Mouse (Mus musculus) midbrain, embryonic 10.5 days (tissue): ENCODE measurements around the gene Akap13. TPM values are rescaled to one million over a fixed set of nuclear protein-coding genes. Genes with fewer than 3 reads are reported as not detected.

Experiments
- DNase-seq: peaks from one replicate; pipeline ENCODE4 v3.0.0-alpha.2; 2017; ENCODE audit warnings: low spot score
- H3K27ac ChIP-seq: fragments of 300-500 bp; sonication (generic); replicated peaks from 2 replicates; pipeline ENCODE4 v1.5.1; 2016; ENCODE audit warnings: mild to moderate bottlenecking
- H3K27me3 ChIP-seq: fragments of 300-500 bp; sonication (generic); 2 replicates; pipeline ENCODE4 v1.6.1; 2016; ENCODE audit warnings: low read depth, mild to moderate bottlenecking; ENCODE audit not compliant: poor library complexity, severe bottlenecking
- H3K36me3 ChIP-seq: fragments of 300-500 bp; sonication (generic); 2 replicates; pipeline ENCODE4 v1.6.1; 2016; ENCODE audit warnings: mild to moderate bottlenecking, moderate library complexity
- H3K4me1 ChIP-seq: fragments of 300-500 bp; sonication (generic); 2 replicates; pipeline ENCODE4 v1.6.1; 2016
- H3K4me3 ChIP-seq: fragments of 300-500 bp; sonication (generic); 2 replicates; pipeline ENCODE4 v1.5.1; 2016; ENCODE audit warnings: mild to moderate bottlenecking, moderate library complexity
- H3K9me3 ChIP-seq: fragments of 300-500 bp; sonication (generic); replicated peaks from 2 replicates; pipeline ENCODE4 v1.6.1; 2016; ENCODE audit warnings: mild to moderate bottlenecking
- WGBS: fragments of 180-500 bp; shearing (Covaris S2); methylation state at CpG from one replicate; pipeline ENCODE4 v1.1.7; 2016; 5-methylcytosine and 5-hydroxymethylcytosine counted together
- polyA plus RNA-seq: library from polyadenylated mRNA; unstranded; fragments of >200 nt; fragmentation: Nextera tagmentation; extraction: Ambion mirVana; gene quantifications from 2 replicates; pipeline ENCODE4 v1.2.1, GENCODE M21; 2016

Akap13 gene
- 28.7 and 29.0 TPM in 2 replicates for polyA plus RNA-seq

DNA sequence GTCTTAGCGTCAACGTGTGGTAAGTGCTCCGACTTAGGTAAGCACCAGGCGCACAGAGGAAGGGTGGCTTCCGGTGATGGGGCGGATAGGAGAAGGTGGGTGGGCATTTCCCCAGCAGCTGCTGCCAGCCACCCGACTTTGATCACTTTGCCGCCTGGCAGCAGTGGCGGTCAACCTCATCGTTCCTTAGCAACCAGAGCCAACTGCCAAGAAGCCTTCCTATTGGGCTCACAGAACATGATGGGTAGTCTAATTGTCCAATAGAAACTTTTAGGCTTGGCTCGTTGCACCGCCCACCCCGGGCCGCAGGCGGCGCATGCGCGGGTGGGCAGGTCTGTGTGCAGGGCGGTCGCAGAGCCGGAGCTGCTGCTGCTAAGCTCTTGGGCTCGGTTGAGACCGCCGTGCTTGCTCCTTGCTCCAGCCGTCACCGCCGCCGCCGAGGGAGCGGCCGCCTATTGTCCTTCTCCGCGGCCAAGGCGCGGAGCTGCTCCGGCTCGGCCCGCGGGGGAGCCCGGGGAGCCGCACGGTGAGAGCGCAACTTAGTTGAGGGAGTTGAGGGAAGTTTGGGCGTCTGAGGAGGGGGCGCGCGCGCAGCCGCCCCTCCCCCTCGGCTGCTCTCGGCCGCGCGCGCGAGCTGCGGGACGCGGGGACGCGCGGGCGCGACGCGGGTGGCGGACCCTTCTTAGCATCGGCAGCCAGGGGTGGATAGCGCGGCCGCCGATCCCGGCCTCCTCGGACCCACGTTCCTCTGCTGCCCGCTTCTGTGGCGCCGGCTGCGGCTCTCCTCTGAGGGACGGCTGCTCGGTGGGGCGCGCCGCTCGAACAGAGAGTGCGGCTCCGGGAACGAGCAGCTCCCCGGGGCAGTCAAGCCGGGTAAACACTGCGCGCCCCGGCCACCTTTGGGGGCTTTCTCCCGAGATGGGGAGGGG is at the start of gene Akap13:
Gene Akap13, plus strand, starts transcription at position 312 of the 929 bp plus-strand sequence.
- H3K36me3 ChIP-seq, result no peaks in the 10 kb centered on the region
- peak within 1 kb of the TSS; percentile 92 for H3K4me3 ChIP-seq
- peak; percentile 97 for DNase-seq
- WGBS, result under 1% methylated on average over 89 of the region's 94 CpGs
- peak within 1 kb of the TSS; percentile 98 for H3K27ac ChIP-seq
- H3K27me3 ChIP-seq, result no peaks in the 10 kb centered on the region
- no peaks in the 10 kb centered on the region; the same call in 1 of the 2 replicates for H3K9me3 ChIP-seq
- peaks cover 21% of the 10 kb centered on the region for H3K4me1 ChIP-seq

DNA sequence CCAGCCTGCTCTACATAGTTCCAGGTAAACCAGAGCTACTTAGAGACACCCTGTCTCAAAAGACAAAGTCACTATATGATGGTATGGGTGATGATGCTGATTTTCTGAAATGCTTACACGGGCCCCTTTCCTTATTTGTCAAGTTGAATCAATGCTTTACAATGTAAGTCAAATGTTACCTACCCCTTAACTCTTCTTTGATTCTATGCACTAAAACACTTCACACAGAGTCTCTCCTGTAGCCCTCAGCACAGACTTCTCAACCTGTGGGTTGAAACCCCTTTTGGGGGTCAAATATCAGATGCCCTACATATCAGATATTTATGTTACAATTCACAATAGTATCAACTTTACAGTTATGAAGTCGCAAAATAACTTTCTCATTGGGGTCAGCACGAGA is 44.7 kb upstream of the Akap13 start:
- no peaks in the 10 kb centered on the region for H3K9me3 ChIP-seq
- WGBS, result 94% methylated on average over 3 of the region's 3 CpGs
- no peaks in the 10 kb centered on the region for H3K36me3 ChIP-seq
- H3K27me3 ChIP-seq, result no peaks in the 10 kb centered on the region; the same call in 1 of the 2 replicates
- no peak for DNase-seq
- no peak overlapping the region for H3K27ac ChIP-seq
- peaks cover 14% of the 10 kb centered on the region for H3K4me1 ChIP-seq
- no peak overlapping the region for H3K4me3 ChIP-seq

DNA sequence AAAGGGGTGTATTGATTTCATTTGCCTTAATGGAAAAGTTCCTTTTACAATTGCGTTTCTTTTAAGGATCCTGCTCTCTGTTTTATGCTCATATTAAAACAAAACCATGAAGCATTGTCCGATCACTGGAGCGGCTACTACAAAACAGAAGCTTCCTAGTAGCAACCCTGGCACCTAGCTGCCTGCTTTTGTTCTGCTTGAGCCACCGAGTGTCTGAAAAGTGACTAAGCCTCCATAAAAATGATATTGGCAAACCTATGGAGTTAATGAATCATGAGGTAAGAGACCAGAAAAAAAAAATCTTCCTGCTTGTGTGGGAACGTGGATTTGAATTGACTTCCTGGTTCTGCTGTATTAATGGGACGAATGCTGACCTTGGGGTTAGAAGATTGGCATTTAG is 44.1 kb upstream of the Akap13 start:
- WGBS, result 81% methylated on average over 6 of the region's 6 CpGs
- Histone ChIP-seq H3K4me3 (no peak overlapping the region), H3K9me3 (no peaks in the 10 kb centered on the region), H3K27me3 (no peaks in the 10 kb centered on the region; the same call in 1 of the 2 replicates), H3K4me1 (peaks cover 15% of the 10 kb centered on the region), H3K27ac (no peak overlapping the region), H3K36me3 (no peaks in the 10 kb centered on the region)
- DNase-seq, result no peak

DNA sequence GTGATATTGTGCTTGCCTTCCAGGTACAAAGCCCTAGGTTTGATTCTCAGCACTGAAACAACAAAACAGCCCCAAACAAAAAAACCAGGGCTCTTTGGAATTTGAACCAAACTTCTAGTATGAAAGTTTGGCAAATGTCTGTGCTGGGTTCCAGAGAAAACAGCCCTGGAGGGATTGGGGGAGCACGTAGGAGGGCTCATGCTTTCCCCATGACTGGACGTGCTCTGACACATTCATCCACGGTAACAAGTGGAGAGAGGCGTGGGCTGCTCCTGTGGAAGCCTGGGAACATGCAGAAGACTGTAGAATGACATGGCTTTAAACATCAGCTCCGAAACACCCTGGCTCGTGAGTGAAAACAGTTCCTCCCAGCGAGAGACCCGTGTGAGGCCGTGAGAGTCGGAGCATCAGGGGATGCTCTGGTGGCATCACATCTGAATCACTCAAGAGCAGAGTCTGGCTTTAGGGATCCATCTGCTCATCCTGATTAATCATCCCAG is 43.3 kb upstream of the Akap13 start:
- Histone ChIP-seq H3K4me1 (peaks cover 15% of the 10 kb centered on the region), H3K9me3 (no peaks in the 10 kb centered on the region), H3K36me3 (no peaks in the 10 kb centered on the region), H3K27ac (no peak overlapping the region), H3K4me3 (no peak overlapping the region), H3K27me3 (no peaks in the 10 kb centered on the region; the same call in 1 of the 2 replicates)
- 90% methylated on average over 10 of the region's 10 CpGs for WGBS
- DNase-seq, result no peak

DNA sequence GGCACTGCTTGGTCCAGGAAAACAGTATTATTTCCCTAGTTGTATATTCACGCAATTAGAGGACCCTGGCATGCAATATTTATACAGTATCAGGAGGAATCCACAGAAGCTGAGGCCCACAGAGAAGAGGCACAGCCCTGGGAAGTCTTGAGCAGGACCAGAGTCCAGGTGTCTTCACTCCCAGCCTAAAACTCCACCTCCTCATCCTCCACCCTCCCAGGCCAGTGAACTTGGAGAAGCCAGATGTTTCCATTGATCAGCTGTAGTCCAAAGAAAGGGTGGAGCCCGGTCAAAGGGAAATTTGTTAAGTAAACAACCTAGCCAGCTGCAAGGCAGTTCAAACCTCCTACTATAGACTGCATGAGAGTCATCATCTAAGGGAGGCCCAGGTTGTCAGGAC is 42.8 kb upstream of the Akap13 start:
- 83% methylated on average over 2 of the region's 2 CpGs for WGBS
- H3K27me3 ChIP-seq, result no peaks in the 10 kb centered on the region; the same call in 1 of the 2 replicates
- DNase-seq, result no peak
- H3K36me3 ChIP-seq, result no peaks in the 10 kb centered on the region
- peaks cover 15% of the 10 kb centered on the region for H3K4me1 ChIP-seq
- H3K4me3 ChIP-seq, result no peak overlapping the region
- no peak overlapping the region for H3K27ac ChIP-seq
- no peaks in the 10 kb centered on the region for H3K9me3 ChIP-seq

DNA sequence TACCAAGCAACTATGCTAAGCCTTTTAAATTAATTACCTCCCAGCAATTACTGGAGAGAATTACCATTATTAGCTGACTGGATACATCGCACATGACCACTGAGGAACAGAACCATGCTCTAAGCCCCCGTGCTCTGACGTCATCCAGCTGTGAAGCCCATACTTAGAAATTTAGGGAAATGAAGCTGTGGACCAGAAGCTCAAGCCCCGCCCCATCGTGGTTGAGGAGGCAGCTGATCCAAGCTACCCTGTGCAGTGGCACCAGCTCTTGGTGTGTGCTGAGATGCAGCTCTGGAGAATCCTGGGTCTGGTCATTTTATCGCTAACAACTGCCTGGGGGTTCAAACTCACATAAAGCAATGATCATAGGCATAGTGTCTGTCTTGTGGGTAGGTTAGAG is 41.4 kb upstream of the Akap13 start:
- H3K27me3 ChIP-seq, result no peaks in the 10 kb centered on the region; the same call in 1 of the 2 replicates
- peaks cover 15% of the 10 kb centered on the region for H3K4me1 ChIP-seq
- no peaks in the 10 kb centered on the region for H3K9me3 ChIP-seq
- H3K36me3 ChIP-seq, result no peaks in the 10 kb centered on the region
- H3K27ac ChIP-seq, result no peak overlapping the region
- no peak for DNase-seq
- H3K4me3 ChIP-seq, result no peak overlapping the region
- 48% methylated on average over 6 of the region's 6 CpGs for WGBS

DNA sequence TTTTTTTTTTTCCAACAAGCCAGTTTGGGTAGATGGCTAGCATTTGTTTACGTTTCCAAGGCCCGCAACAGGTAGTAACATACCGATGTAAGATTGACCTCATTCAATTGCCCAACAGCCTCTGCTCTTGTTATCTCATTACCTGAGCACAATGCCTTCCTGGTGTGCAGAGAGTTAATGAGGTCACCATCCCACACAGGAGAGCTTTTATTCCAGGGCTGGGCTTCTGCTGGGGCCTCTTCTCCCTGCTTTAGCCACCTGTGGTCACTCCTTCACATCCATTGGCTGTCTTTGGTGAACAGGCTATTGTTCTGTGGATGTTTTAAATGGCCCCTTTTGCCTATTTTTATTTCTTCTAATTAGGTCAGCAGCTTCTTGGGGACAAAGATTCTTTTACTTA is 41.0 kb upstream of the Akap13 start:
- H3K36me3 ChIP-seq, result no peaks in the 10 kb centered on the region
- no peak overlapping the region for H3K27ac ChIP-seq
- 34% methylated on average over 3 of the region's 3 CpGs for WGBS
- DNase-seq, result no peak
- H3K4me3 ChIP-seq, result no peak overlapping the region
- H3K4me1 ChIP-seq, result peaks cover 15% of the 10 kb centered on the region
- no peaks in the 10 kb centered on the region; the same call in 1 of the 2 replicates for H3K27me3 ChIP-seq
- no peaks in the 10 kb centered on the region for H3K9me3 ChIP-seq

DNA sequence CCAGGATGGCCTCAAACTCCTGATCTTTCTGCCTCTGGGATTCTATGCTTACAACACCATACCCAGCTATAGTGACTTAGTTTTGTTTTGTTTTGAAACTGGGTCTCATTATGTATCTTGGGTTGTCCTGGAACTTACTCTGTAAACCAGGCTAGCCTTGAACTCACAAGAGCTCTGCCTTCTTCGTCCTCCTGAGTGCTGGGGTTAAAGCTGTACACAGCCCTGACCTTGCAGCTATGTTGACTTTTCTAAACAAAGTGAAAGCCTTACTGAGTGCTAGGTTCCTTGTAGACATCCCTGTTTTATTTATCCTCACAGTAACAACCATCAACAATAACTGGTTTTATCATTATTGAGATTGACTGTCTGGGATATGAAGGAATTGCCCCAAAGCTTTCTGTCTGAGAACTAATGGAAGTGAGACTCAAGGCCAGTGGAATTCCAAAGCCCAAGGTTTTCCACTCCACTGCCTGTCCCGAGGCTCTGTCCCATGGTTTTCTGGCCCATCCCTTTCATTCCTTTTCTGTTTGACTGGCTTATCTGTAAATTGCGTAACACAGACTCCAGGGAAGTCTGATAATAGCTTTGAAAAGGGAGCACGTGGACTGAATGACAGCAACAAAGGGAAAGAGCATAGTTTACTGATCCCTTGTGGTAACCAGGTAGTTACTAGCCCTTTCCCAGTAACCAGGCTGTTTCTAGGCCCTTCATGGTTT is 40.0 kb upstream of the Akap13 start:
- Histone ChIP-seq H3K36me3 (no peaks in the 10 kb centered on the region), H3K4me1 (peaks cover 15% of the 10 kb centered on the region), H3K4me3 (no peak overlapping the region), H3K9me3 (no peaks in the 10 kb centered on the region), H3K27ac (no peak overlapping the region), H3K27me3 (no peaks in the 10 kb centered on the region; the same call in 1 of the 2 replicates)
- DNase-seq, result no peak
- 33% methylated on average over 4 of the region's 4 CpGs for WGBS

DNA sequence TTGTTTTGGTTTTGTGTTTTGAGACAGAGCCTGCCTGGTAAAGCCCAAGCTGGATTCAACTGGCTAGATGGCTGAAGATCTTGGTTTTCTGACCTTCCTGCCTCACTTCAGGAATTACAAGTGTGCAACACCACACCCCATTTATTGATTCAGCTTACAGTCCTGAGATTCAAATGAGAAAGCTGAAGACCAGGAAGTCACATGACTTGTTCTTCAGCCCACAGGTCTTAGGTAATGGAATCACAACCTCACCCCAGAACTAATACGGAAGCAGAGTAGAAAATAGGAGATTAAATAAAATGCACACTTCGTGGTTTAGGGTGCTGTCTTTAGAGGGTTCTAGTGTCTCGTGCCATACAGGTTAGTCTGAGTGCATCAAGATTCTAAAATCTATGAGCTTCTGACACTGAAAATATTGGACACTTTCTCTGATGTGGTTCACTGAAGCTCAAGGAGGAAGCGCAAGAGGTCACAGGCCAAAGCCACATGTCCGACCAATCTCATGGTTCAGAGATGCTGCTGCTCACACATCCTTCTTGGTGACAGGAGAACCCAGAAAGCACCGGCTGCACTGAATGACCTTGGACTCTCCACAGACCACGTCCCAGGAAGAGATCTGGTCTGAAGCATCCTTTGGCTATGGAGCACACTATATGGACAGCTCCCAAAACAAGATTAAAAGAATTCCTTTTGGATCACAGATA is 39.3 kb upstream of the Akap13 start:
- Histone ChIP-seq H3K4me1 (peaks cover 15% of the 10 kb centered on the region), H3K4me3 (no peak overlapping the region), H3K27me3 (no peaks in the 10 kb centered on the region; the same call in 1 of the 2 replicates), H3K36me3 (no peaks in the 10 kb centered on the region), H3K9me3 (no peaks in the 10 kb centered on the region), H3K27ac (no peak overlapping the region)
- DNase-seq, result no peak
- 85% methylated on average over 7 of the region's 7 CpGs for WGBS

DNA sequence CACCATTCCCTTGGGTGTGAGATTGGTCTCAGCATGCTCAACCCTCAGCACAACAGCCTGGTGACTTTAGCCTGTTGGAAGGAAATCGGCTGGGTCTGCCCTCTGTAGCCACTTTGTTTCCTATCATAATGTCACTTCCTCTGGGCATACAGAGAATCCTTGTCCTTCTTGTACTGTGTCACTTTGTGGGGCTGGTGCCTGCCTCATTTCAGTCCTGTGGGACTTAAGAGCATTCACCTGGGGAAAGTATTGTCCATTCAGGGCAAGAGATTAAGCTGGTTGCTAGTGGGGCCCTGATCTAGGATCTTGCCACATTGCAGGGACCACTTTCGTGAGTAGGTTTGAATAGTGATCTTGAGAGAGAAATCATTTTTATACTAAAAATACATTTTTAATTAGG is 34.4 kb upstream of the Akap13 start:
- Histone ChIP-seq H3K4me3 (no peak overlapping the region), H3K27ac (no peak overlapping the region), H3K36me3 (no peaks in the 10 kb centered on the region), H3K27me3 (no peaks in the 10 kb centered on the region), H3K9me3 (no peaks in the 10 kb centered on the region), H3K4me1 (no peaks in the 10 kb centered on the region)
- WGBS, result 81% methylated on average over 2 of the region's 2 CpGs
- no peak for DNase-seq

DNA sequence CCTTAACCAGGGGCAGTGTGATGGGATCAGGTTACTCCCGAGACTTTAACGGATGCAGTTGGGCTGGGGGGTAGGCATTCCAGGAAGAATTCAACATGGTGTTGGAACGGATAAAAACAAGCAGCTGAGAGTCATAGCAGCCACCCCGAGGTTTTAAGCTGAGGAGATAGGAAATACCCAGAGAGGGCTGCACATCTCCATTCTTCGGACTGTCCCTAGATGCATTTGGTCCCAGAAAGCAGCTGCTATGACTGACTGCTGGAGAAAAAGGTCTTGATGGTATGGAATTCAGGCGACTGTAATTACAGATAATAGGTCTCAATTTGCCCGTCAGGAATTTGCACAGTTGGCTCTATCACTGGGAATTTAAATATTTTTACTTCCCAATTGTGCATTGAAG is 31.2 kb upstream of the Akap13 start:
- no peak overlapping the region for H3K4me3 ChIP-seq
- WGBS, result 72% methylated on average over 7 of the region's 7 CpGs
- no peaks in the 10 kb centered on the region for H3K9me3 ChIP-seq
- no peaks in the 10 kb centered on the region for H3K27me3 ChIP-seq
- no peaks in the 10 kb centered on the region for H3K4me1 ChIP-seq
- no peak overlapping the region for H3K27ac ChIP-seq
- DNase-seq, result no peak
- no peaks in the 10 kb centered on the region for H3K36me3 ChIP-seq

DNA sequence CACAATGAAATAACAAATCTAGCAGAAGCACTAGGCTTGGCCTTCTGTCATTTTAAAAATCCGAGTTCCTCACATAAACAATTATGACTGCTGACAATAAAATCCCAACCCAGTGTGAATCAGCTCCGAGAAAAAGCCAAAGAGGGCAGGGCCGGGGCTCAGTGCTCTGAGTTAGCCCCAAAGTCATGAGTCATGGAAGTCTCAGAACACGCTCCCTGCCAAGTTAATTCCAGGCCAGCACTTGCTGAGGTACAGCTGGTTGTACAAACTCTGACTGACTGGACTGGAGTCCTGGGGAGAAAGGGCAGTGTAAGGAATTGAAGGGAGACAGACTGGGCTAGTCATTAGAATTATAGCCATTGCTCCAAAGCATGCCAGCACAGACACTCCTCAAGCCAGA is 28.0 kb upstream of the Akap13 start:
- peaks cover 7% of the 10 kb centered on the region; the same call in 1 of the 2 replicates for H3K4me1 ChIP-seq
- WGBS, result 84% methylated on average over 4 of the region's 4 CpGs

More for the DNA sequence above, 28.0 kb upstream of the Akap13 start:
- Histone ChIP-seq H3K27me3 (no peaks in the 10 kb centered on the region), H3K4me3 (no peak overlapping the region), H3K27ac (no peak overlapping the region), H3K9me3 (no peaks in the 10 kb centered on the region), H3K36me3 (no peaks in the 10 kb centered on the region)
- DNase-seq, result no peak
